Mouse (Mus musculus) ES-Bruce4 (cell line): ENCODE measurements around the gene Plekhn1.

Experiments used
- CTCF ChIP-seq: IDR thresholded peaks from one replicate; pipeline ENCODE4 v1.8.1; 2011; ENCODE audit warnings: low read depth, low read length
- POLR2A ChIP-seq: IDR thresholded peaks from one replicate; pipeline ENCODE4 v1.8.1; 2011; ENCODE audit warnings: low read length; ENCODE audit not compliant: insufficient read depth

DNA sequence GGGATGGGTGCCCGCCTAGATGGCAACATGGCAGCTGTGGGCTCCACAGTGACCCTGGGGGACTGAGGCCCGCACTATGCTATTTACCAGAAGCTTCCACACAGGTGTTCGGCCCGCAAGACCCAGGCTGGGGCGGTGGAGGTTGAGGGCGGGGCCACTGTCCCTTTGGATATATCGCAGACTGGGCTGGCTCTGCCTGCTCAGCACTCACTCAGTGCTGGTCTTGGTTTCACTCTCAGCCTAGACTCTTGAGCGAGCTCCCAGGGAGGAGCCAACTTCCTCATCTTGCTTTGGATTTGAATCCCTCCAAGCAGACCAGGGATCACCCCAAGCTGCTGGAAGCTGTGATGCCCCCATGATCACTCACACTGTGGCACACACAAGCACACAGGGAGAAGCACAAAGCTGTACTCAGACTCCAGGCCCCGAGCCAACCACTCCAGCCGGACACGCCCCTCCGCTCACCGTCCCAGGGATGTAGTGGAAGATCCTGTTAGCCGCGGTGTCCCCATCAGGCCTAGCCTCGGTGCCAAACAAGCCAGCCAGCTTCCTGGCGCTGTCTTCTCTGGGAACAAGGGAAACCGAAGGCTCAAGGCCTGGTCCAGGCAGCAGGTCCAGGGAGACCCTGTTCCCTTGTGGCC lies 6.8 kb downstream of the Plekhn1 start:
- TF ChIP-seq CTCF = no peak
- no peak for TF ChIP-seq POLR2A
